Mouse (Mus musculus): ENCODE data around the gene Foxj3.

GRCm38 (mm10) chr4:119539836-119540532 is 3.2 kb downstream of the Foxj3 start:
- TF ChIP-seq MAX (IDR thresholded peaks at IDR 0.05; ENCODE audit: low read length): peak; percentile 95
- TF ChIP-seq KAT2A (IDR thresholded peaks at IDR 0.05; ENCODE audit: insufficient replicate concordance, low read length): no peak
- TF ChIP-seq CTCF (conservative IDR thresholded peaks at IDR 0.05 in 1 of 2, IDR thresholded peaks at IDR 0.05 in 1 of 2; ENCODE audit: low read depth in 2 of 2, low read length in 2 of 2): no peak
- TF ChIP-seq POLR2AphosphoS2 (IDR thresholded peaks at IDR 0.05; ENCODE audit: low read depth, low read length): no peak
- TF ChIP-seq ELF1 (IDR thresholded peaks at IDR 0.05; ENCODE audit: low read depth, low read length): no peak
- TF ChIP-seq POLR2A (IDR thresholded peaks at IDR 0.05; ENCODE audit: low read depth, low read length): no peak
- no peak for TF ChIP-seq MAFK (IDR thresholded peaks at IDR 0.05; ENCODE audit: insufficient replicate concordance, low read length)
- peak; percentile 64 for TF ChIP-seq SIN3A (IDR thresholded peaks at IDR 0.05; ENCODE audit: low read length)
- no peak for TF ChIP-seq CHD2 (IDR thresholded peaks at IDR 0.05; ENCODE audit: low read length)

Data from CH12.LX (cell line).